Mouse (Mus musculus): ENCODE data around the gene Mterf4. TPM values are rescaled to one million over a fixed set of nuclear protein-coding genes. Genes with fewer than 3 reads are reported as not detected.
"Not testable (repeated sequence)": the region's sequence is repeated elsewhere in the genome, so short reads cannot be mapped to it uniquely, and the experiment has no call there.

Mterf4 gene
- 34.9 and 36.6 TPM in 2 replicates for polyA plus RNA-seq (2016; fragmentation: Nextera tagmentation; extraction: Ambion mirVana)

- peak; percentile 83 for DNase-seq (ENCODE audit: low spot score)
- 9% methylated on average over 36 of the region's 36 CpGs for WGBS
- Histone ChIP-seq H3K9me3 (replicated peaks) (no peaks in the 10 kb centered on the region), H3K27ac (replicated peaks) (peak within 1 kb of the TSS; percentile 85), H3K4me1 (peaks cover 18% of the 10 kb centered on the region), H3K4me3 (peak within 1 kb of the TSS; percentile 90), H3K27me3 (ENCODE audit: low read depth, poor library complexity, severe bottlenecking) (no peaks in the 10 kb centered on the region), H3K36me3 (peaks cover 69% of the 10 kb centered on the region)
These were observed at the start of gene Mterf4 for GRCm38 (mm10) chr1:93305581-93306337. Gene Mterf4 (minus strand): TSS chr1:93305915.

DNA sequence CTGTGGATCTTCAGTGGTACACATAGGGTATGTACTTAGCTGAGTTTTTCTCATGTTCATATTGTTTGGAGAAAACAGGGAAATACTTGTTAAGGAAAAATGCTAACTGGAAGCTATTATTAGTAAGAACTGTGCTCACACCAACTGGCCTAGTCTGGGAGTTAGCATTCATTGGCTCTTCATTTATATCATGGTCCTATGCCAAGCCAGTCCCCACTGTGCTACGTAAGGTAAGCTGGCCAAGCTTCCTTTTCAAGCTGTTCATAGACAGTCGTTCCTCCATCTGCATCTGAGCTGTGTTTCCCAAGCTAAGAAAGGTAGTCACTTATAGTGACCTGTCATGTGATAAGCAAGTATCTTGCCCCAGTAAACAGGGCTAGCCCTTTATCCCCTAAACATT is 47.0 kb upstream of the Mterf4 start:
- H3K4me1 ChIP-seq = no peaks in the 10 kb centered on the region
- peaks cover 100% of the 10 kb centered on the region for H3K36me3 ChIP-seq

GRCm38 (mm10) chr1:93349701-93350100 is 44.0 kb upstream of the Mterf4 start:
- 90% methylated on average over 4 of the region's 4 CpGs for WGBS
- peaks cover 91% of the 10 kb centered on the region for H3K36me3 ChIP-seq
- no peak overlapping the region for H3K4me3 ChIP-seq
- peaks cover under 1% of the 10 kb centered on the region for H3K4me1 ChIP-seq
- no peaks in the 10 kb centered on the region for H3K27me3 ChIP-seq (ENCODE audit: low read depth, poor library complexity, severe bottlenecking)
- no peak overlapping the region for H3K27ac ChIP-seq (replicated peaks)
- no peak for DNase-seq (ENCODE audit: low spot score)
- H3K9me3 ChIP-seq (replicated peaks) = no peaks in the 10 kb centered on the region

More for the DNA sequence above, 47.0 kb upstream of the Mterf4 start:
- Histone ChIP-seq H3K27ac (replicated peaks) (no peak overlapping the region), H3K9me3 (replicated peaks) (no peaks in the 10 kb centered on the region), H3K27me3 (ENCODE audit: low read depth, poor library complexity, severe bottlenecking) (no peaks in the 10 kb centered on the region), H3K4me3 (no peak overlapping the region)
- DNase-seq (ENCODE audit: low spot score) = no peak
- WGBS = 94% methylated on average over 2 of the region's 2 CpGs

DNA sequence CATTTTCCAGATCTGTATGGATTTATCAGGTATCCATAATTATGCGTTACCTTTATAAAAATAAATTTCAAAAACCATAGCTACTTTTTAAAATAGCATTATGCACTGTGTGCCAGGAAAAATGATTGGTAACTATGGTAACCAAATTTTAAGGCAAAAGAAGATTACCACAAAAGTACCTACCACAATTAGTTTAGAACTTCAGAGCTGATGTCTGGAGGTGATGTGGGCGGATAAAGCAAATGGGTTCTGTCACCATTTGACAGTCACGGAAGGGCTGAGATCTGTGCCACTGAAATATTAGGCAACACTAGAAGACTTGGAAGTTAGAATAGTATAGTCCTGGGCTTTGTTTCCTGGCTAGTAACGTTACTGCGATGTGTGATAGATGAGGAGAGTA is 41.5 kb upstream of the Mterf4 start:
- Histone ChIP-seq H3K27me3 (ENCODE audit: low read depth, poor library complexity, severe bottlenecking) (no peaks in the 10 kb centered on the region), H3K36me3 (peaks cover 66% of the 10 kb centered on the region), H3K4me1 (peaks cover 9% of the 10 kb centered on the region), H3K4me3 (no peak overlapping the region), H3K27ac (replicated peaks) (no peak overlapping the region), H3K9me3 (replicated peaks) (no peaks in the 10 kb centered on the region)
- no peak for DNase-seq (ENCODE audit: low spot score)
- WGBS = 94% methylated on average over 5 of the region's 5 CpGs

DNA sequence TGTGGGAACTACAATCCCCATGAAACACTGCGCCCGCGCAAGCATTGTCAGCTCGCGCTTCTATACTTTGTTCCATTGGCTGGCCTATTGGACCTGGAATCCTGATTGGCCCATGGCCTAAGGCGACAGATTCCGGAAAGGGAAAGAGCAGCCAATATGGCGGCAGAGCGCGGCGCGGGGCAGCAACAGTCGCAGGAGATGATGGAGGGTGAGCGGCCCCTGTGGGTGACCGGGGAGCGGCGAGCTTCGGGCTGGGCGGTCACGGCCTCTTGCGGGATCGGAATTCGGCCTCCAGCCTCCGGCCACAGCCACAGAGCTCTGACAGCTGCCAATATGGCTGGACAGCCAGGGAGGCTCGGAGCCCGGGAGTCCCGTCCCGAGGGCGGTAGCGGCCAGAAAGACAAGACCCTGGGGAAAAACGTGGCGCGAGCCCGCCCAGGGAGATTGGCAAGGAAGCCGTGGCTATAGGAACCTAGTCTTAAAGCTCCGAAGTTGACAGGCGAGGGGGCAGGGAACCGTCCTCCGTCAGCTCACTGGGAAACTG is 37.9 kb upstream of the Mterf4 start:
- under 1% methylated on average over 39 of the region's 39 CpGs for WGBS

DNA sequence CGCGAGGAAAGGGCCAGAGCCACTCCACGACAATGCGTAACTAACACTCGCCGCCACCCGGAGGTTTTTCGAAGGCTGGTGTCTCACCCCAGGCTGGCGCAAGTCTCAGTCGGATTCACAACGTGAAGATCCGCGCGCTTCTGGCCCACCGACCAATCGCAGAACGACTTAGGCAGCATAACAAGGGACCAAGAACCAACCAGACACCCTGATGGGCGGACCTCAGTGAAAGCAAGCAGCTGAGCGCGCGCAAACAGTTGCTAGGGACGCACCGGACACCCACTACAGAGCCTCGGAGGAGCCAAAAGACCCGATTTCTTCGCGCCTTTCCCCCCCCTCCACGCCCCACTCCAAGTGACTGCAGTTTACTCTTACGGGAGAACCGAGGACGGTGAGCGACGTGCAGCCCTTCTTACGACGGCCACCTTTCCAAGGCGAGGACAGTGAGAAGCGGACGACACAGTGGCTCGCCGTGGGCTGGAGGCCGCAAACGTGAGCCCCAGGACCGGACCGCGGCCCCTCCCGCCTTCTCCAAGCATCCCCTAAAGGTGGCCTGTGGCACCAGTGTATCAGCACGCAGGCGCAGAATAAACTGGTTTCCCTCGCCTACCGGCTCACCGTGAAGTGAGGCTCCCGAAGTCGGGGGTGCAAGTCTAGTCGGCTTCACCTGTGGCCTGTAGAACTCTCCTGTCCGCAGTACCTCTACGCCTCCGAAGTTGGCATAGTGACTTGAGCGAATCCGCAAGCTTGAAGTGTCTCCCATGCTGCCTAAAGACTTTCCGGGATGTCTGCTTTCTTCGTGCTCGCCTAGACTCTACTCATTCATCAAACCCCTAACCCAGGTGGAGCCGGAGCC is 37.2 kb upstream of the Mterf4 start, which contains the start of the genes Ppp1r7 and Pask:
Gene Ppp1r7, plus strand, starts transcription at position 207 of the 856 bp plus-strand sequence.
Gene Pask, minus strand, starts transcription at position 835 of the 856 bp plus-strand sequence.
- no peaks in the 10 kb centered on the region for H3K27me3 ChIP-seq (ENCODE audit: low read depth, poor library complexity, severe bottlenecking)

More for the DNA sequence above, 37.9 kb upstream of the Mterf4 start:
- peak overlapping the region; percentile 71 for H3K4me3 ChIP-seq
- H3K4me1 ChIP-seq = peaks cover 27% of the 10 kb centered on the region
- peaks cover 30% of the 10 kb centered on the region for H3K36me3 ChIP-seq
- H3K9me3 ChIP-seq (replicated peaks) = no peaks in the 10 kb centered on the region
- peak overlapping the region; percentile 91 for H3K27ac ChIP-seq (replicated peaks)
- H3K27me3 ChIP-seq (ENCODE audit: low read depth, poor library complexity, severe bottlenecking) = no peaks in the 10 kb centered on the region
- peak; percentile 92 for DNase-seq (ENCODE audit: low spot score)

GRCm38 (mm10) chr1:93334621-93335020 is 28.9 kb upstream of the Mterf4 start:
- Histone ChIP-seq H3K4me1 (no peaks in the 10 kb centered on the region), H3K27ac (replicated peaks) (no peak overlapping the region), H3K9me3 (replicated peaks) (no peaks in the 10 kb centered on the region), H3K27me3 (ENCODE audit: low read depth, poor library complexity, severe bottlenecking) (no peaks in the 10 kb centered on the region), H3K4me3 (no peak overlapping the region), H3K36me3 (peaks cover 81% of the 10 kb centered on the region)
- no peak for DNase-seq (ENCODE audit: low spot score)
- 84% methylated on average over 2 of the region's 2 CpGs for WGBS

More for the DNA sequence above, 37.2 kb upstream of the Mterf4 start, which contains the start of the genes Ppp1r7 and Pask:
- Histone ChIP-seq H3K27ac (replicated peaks) (peak within 1 kb of the TSS; percentile 91), H3K4me1 (peaks cover 27% of the 10 kb centered on the region), H3K4me3 (peak within 1 kb of the TSS; percentile 71), H3K36me3 (peaks cover 23% of the 10 kb centered on the region), H3K9me3 (replicated peaks) (no peaks in the 10 kb centered on the region)
- DNase-seq (ENCODE audit: low spot score) = peak; percentile 98
- under 1% methylated on average over 63 of the region's 63 CpGs for WGBS

- Histone ChIP-seq H3K4me3 (no peak overlapping the region), H3K36me3 (peaks cover 99% of the 10 kb centered on the region), H3K27me3 (ENCODE audit: low read depth, poor library complexity, severe bottlenecking) (no peaks in the 10 kb centered on the region), H3K27ac (replicated peaks) (no peak overlapping the region), H3K9me3 (replicated peaks) (no peaks in the 10 kb centered on the region), H3K4me1 (no peaks in the 10 kb centered on the region)
- 94% methylated on average over 3 of the region's 3 CpGs for WGBS
- DNase-seq (ENCODE audit: low spot score) = no peak
These were observed 20.7 kb upstream of the Mterf4 start for GRCm38 (mm10) chr1:93326446-93326845.

- Histone ChIP-seq H3K27me3 (ENCODE audit: low read depth, poor library complexity, severe bottlenecking) (no peaks in the 10 kb centered on the region), H3K9me3 (replicated peaks) (no peaks in the 10 kb centered on the region), H3K4me3 (no peak overlapping the region), H3K4me1 (no peaks in the 10 kb centered on the region), H3K36me3 (peaks cover 99% of the 10 kb centered on the region), H3K27ac (replicated peaks) (no peak overlapping the region)
- 91% methylated on average over 6 of the region's 6 CpGs for WGBS
- DNase-seq (ENCODE audit: low spot score) = no peak
These were observed 18.3 kb upstream of the Mterf4 start for GRCm38 (mm10) chr1:93323973-93324372.

DNA sequence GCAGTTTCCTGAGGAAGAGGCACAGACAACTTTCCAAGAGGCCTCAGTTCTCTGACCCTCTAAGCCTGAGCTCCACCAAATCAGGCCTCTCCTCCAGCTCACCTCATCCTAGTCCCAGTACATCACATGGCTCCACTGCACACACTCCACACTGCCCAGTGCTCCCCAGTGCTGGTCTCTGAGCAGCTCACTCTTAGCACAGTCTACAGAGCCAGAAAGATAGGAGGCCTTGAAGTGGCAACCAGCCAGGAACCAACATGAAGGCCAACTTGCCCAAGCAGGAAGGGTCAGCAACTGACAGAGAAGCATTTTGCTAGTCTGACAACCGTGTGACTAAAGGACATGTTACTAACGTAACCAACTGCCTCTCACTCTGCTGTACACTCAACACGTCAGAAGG is 5.1 kb downstream of the Mterf4 start:
- H3K9me3 ChIP-seq (replicated peaks) = no peaks in the 10 kb centered on the region
- peaks cover 14% of the 10 kb centered on the region for H3K4me1 ChIP-seq
- 91% methylated on average over 3 of the region's 3 CpGs for WGBS
- no peak overlapping the region for H3K27ac ChIP-seq (replicated peaks)
- no peak overlapping the region for H3K4me3 ChIP-seq
- DNase-seq (ENCODE audit: low spot score) = no peak
- H3K27me3 ChIP-seq (ENCODE audit: low read depth, poor library complexity, severe bottlenecking) = no peaks in the 10 kb centered on the region
- H3K36me3 ChIP-seq = peaks cover 88% of the 10 kb centered on the region

- no peak for DNase-seq (ENCODE audit: low spot score)
- Histone ChIP-seq H3K4me3 (no peak overlapping the region), H3K9me3 (replicated peaks) (no peaks in the 10 kb centered on the region), H3K36me3 (peaks cover 89% of the 10 kb centered on the region), H3K4me1 (peaks cover 7% of the 10 kb centered on the region), H3K27ac (replicated peaks) (no peak overlapping the region), H3K27me3 (ENCODE audit: low read depth, poor library complexity, severe bottlenecking) (no peaks in the 10 kb centered on the region)
- WGBS = 85% methylated on average over 4 of the region's 4 CpGs
These were observed 5.9 kb downstream of the Mterf4 start for GRCm38 (mm10) chr1:93299791-93300190.

DNA sequence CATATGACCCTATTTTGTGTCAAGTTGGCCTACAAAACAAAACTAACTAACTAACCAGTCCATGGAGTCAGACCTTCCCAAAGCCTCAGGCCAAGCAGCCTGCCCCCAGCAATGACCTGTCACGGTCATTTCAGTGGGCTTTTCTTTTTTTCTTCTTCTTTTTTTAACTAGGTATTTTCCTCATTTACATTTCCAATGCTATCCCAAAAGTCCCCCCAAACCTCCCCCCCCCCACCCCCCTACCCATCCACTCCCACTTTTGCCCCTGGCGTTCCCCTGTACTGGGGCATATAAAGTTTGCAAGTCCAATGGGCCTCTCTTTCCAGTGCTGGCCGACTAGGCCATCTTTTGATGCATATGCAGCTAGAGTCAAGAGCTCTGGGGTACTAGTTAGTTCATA is 11.2 kb downstream of the Mterf4 start:
- WGBS = 85% methylated on average over 3 of the region's 3 CpGs
- not testable (repeated sequence) for DNase-seq (ENCODE audit: low spot score)

More for the DNA sequence above, 11.2 kb downstream of the Mterf4 start:
- not testable (repeated sequence) for H3K4me1 ChIP-seq; H3K27me3 ChIP-seq (ENCODE audit: low read depth, poor library complexity, severe bottlenecking); H3K9me3 ChIP-seq (replicated peaks); H3K4me3 ChIP-seq; H3K27ac ChIP-seq (replicated peaks)
- H3K36me3 ChIP-seq = peaks cover 36% of the 10 kb centered on the region

All from midbrain, embryonic 10.5 days (tissue).